Mouse (Mus musculus) stomach, postnatal 0 days (tissue): Measurements from ENCODE around the gene Celf6.

ENCODE experiments used
- CTCF ChIP-seq: IDR thresholded peaks from 2 replicates; pipeline ENCODE4 v1.5.1; 2016; ENCODE audit warnings: antibody characterized with exemption, low read depth, mild to moderate bottlenecking, moderate library complexity
- EP300 ChIP-seq: optimal IDR thresholded peaks from 2 replicates; pipeline ENCODE3; 2016; ENCODE audit warnings: antibody characterized with exemption

DNA sequence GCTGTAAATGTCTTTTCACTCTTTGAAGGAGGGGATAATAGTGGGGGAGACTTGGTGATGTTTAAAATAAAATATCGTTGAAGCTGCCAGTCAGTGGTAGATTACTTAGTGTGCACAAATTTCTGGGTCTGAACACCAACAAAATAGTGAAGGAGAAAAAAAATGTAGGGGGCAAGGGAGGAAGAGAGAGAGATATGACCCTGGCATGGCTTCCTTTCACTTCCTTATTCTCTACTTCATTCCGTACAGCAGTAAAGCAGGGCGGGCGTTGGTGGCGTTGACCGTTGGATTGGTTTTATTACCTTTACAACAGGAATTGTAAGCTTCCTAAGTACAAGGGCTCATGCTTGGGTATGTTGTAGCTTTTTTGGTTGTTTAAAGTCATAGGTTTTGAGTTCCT lies 36.1 kb upstream of the Celf6 start:
- no peak for TF ChIP-seq CTCF
- TF ChIP-seq EP300: no peak
